Mouse (Mus musculus): ENCODE measurements around the gene Rgma. TPM values are rescaled to one million over a fixed set of nuclear protein-coding genes. Genes with fewer than 3 reads are reported as not detected.

The Rgma gene
- polyA plus RNA-seq, 1 experiment from 2014 or later, result 17.3 TPM

DNA sequence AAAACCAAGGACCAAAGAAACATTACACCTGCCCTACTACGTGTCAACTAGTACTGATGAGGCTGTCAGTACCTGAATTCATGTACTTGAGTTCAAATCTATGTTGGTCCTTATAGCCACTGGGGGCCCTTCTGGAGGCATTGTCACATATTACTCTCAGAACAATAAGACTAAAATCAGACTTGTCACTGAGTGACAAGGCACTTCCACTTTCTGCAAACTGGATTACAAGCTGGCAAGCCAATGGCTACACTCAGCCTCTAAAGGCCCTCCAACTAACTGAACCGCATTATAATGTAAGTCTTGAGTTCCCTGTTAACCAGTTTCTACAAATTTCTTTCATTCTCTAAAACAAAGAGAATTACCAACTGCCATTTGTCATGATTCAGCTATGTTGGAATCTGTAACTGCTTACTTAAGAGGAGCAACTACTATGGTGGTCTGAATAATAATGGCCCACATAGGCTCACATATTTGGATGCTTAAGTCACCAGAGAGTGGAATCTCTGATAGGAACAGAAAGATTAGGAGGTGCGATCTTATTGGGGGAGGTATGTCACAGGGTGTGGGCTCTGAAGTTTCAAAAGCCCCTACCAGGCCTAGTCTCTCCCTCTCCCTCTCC, 77.0 kb downstream of the Rgma start:
- 94% methylated on average over 3 of the region's 3 CpGs for WGBS
- Histone ChIP-seq H3K4me3 (ENCODE audit: low read length) (no peak overlapping the region), H3K4me1 (ENCODE audit: control insufficient read depth, insufficient read depth, low read length) (no peaks in the 10 kb centered on the region), H3K27me3 (ENCODE audit: control insufficient read depth, insufficient read depth, low read length) (no peaks in the 10 kb centered on the region), H3K36me3 (ENCODE audit: control insufficient read depth, insufficient read depth, low read length) (peaks cover 98% of the 10 kb centered on the region), H3K4me2 (replicated peaks; ENCODE audit: low read depth, low read length) (no peak overlapping the region), H3K27ac (ENCODE audit: low read depth, low read length) (no peak overlapping the region), H3K9ac (ENCODE audit: low read depth, low read length) (no peak overlapping the region), H3K9me3 (ENCODE audit: control insufficient read depth, low read length) (0 out of 2 replicates have a peak, but pooled peaks cover 4% of the 10 kb centered on the region)
- no peak for ATAC-seq (ENCODE audit: low FRiP score, low TSS enrichment)

DNA sequence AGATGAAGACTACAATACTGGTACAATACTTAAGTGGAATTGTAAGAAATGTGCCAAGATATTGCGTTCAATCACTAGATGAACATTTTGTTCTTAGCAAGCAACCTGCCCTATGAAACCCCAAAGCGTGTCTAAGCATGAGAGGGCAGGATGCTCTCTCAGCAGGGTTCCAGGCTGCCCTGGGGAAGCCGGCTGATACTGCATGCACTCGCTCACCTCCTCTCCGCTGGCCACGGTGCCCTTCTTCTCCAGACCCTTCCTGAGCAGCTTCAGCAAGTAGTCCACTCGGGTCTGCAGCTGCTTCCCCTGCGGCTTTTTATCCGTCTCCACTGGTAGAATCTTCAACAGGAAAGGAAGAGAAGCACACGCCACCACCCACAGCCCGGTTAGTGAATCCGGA, 78.8 kb downstream of the Rgma start:
- 97% methylated on average over 12 of the region's 12 CpGs for WGBS
- Histone ChIP-seq H3K4me1 (ENCODE audit: control insufficient read depth, insufficient read depth, low read length) (no peaks in the 10 kb centered on the region), H3K36me3 (ENCODE audit: control insufficient read depth, insufficient read depth, low read length) (peaks cover 94% of the 10 kb centered on the region), H3K4me3 (ENCODE audit: low read length) (no peak overlapping the region), H3K27ac (ENCODE audit: low read depth, low read length) (no peak overlapping the region), H3K9me3 (ENCODE audit: control insufficient read depth, low read length) (0 out of 2 replicates have a peak, but pooled peaks cover 4% of the 10 kb centered on the region), H3K9ac (ENCODE audit: low read depth, low read length) (no peak overlapping the region), H3K4me2 (replicated peaks; ENCODE audit: low read depth, low read length) (no peak overlapping the region), H3K27me3 (ENCODE audit: control insufficient read depth, insufficient read depth, low read length) (no peaks in the 10 kb centered on the region)
- no peak for ATAC-seq (ENCODE audit: low FRiP score, low TSS enrichment)

- Histone ChIP-seq H3K27me3 (ENCODE audit: control insufficient read depth, insufficient read depth, low read length) (no peaks in the 10 kb centered on the region), H3K9me3 (ENCODE audit: control insufficient read depth, low read length) (no peaks in the 10 kb centered on the region), H3K4me1 (ENCODE audit: control insufficient read depth, insufficient read depth, low read length) (no peaks in the 10 kb centered on the region), H3K4me2 (replicated peaks; ENCODE audit: low read depth, low read length) (no peak overlapping the region), H3K27ac (ENCODE audit: low read depth, low read length) (no peak overlapping the region), H3K9ac (ENCODE audit: low read depth, low read length) (no peak overlapping the region), H3K4me3 (ENCODE audit: low read length) (no peak overlapping the region), H3K36me3 (ENCODE audit: control insufficient read depth, insufficient read depth, low read length) (peaks cover 88% of the 10 kb centered on the region)
- 94% methylated on average over 2 of the region's 2 CpGs for WGBS
- ATAC-seq (ENCODE audit: low FRiP score, low TSS enrichment), result no peak
Observed at GRCm38 (mm10) chr7:73463546-73463945, 88.2 kb downstream of the Rgma start.

DNA sequence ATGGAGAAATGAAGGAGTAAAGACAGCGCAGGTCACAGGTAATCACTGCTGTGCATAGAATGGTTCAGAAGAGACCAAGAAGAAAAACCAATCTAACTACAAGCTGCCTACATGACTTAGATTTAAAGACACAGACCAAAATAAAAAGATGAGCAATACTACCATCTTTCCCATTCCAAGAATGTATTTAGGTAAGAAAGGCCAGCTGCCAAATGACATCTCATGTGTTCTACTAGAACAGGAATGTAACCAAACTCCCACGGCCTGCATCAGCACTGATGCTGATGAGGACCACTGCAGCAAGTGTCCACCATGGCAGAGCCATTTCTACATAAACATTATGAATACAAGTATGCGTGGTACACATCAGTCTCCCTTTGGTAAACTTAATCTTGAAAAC, 92.4 kb downstream of the Rgma start:
- Histone ChIP-seq H3K27me3 (ENCODE audit: control insufficient read depth, insufficient read depth, low read length) (no peaks in the 10 kb centered on the region), H3K4me1 (ENCODE audit: control insufficient read depth, insufficient read depth, low read length) (no peaks in the 10 kb centered on the region), H3K9ac (ENCODE audit: low read depth, low read length) (no peak overlapping the region), H3K9me3 (ENCODE audit: control insufficient read depth, low read length) (no peaks in the 10 kb centered on the region), H3K36me3 (ENCODE audit: control insufficient read depth, insufficient read depth, low read length) (peaks cover 90% of the 10 kb centered on the region), H3K4me2 (replicated peaks; ENCODE audit: low read depth, low read length) (no peak overlapping the region), H3K4me3 (ENCODE audit: low read length) (no peak overlapping the region), H3K27ac (ENCODE audit: low read depth, low read length) (no peak overlapping the region)
- ATAC-seq (ENCODE audit: low FRiP score, low TSS enrichment), result no peak
- WGBS, result 97% methylated on average over 3 of the region's 3 CpGs

Other genes with a start within 250 kb of the Rgma start
- gene Chd2, start 166.3 kb downstream of the Rgma start, polyA plus RNA-seq (2014; fragmentation: Nextera tagmentation; extraction: Ambion mirVana), result 43.7 and 70.9 TPM in 2 replicates